Mouse (Mus musculus): ENCODE data around the gene Ercc8. TPM values are rescaled to one million over a fixed set of nuclear protein-coding genes. Genes with fewer than 3 reads are reported as not detected.

Gene Ercc8
- polyA plus RNA-seq, 1 experiment from 2014 or later: 6.2 TPM

GRCm38 (mm10) chr13:108195474-108195873 lies 36.9 kb downstream of the Ercc8 start:
- no peak for ATAC-seq (ENCODE audit: insufficient read depth)
- 76% methylated on average over 6 of the region's 6 CpGs for WGBS (ENCODE audit: insufficient replicate concordance)
- 0 out of 2 replicates have a peak, but pooled peaks cover 4% of the 10 kb centered on the region for H3K36me3 ChIP-seq (replicated peaks)

GRCm38 (mm10) chr13:108204857-108205256 lies 46.3 kb downstream of the Ercc8 start:
- WGBS (ENCODE audit: insufficient replicate concordance): 59% methylated on average over 3 of the region's 3 CpGs

More at GRCm38 (mm10) chr13:108195474-108195873, 36.9 kb downstream of the Ercc8 start:
- no peaks in the 10 kb centered on the region for H3K27me3 ChIP-seq
- H3K27ac ChIP-seq (replicated peaks): no peak overlapping the region
- no peaks in the 10 kb centered on the region for H3K4me1 ChIP-seq (replicated peaks)
- no peaks in the 10 kb centered on the region for H3K9me3 ChIP-seq (replicated peaks)
- no peak overlapping the region for H3K9ac ChIP-seq
- no peak overlapping the region for H3K4me2 ChIP-seq
- H3K4me3 ChIP-seq (replicated peaks): no peak overlapping the region

GRCm38 (mm10) chr13:108207447-108207846 lies 48.9 kb downstream of the Ercc8 start:
- no peaks in the 10 kb centered on the region for H3K27me3 ChIP-seq
- ATAC-seq (ENCODE audit: insufficient read depth): no peak

More at GRCm38 (mm10) chr13:108204857-108205256, 46.3 kb downstream of the Ercc8 start:
- no peak for ATAC-seq (ENCODE audit: insufficient read depth)
- Histone ChIP-seq H3K4me3 (replicated peaks) (no peak overlapping the region), H3K9ac (no peak overlapping the region), H3K9me3 (replicated peaks) (no peaks in the 10 kb centered on the region), H3K27ac (replicated peaks) (no peak overlapping the region), H3K36me3 (replicated peaks) (no peaks in the 10 kb centered on the region), H3K4me2 (no peak overlapping the region), H3K4me1 (replicated peaks) (no peaks in the 10 kb centered on the region), H3K27me3 (no peaks in the 10 kb centered on the region)

GRCm38 (mm10) chr13:108208090-108208489 lies 49.6 kb downstream of the Ercc8 start:
- no peak overlapping the region for H3K27ac ChIP-seq (replicated peaks)
- no peaks in the 10 kb centered on the region for H3K36me3 ChIP-seq (replicated peaks)
- H3K4me3 ChIP-seq (replicated peaks): no peak overlapping the region
- H3K4me1 ChIP-seq (replicated peaks): peaks cover 3% of the 10 kb centered on the region; the same call in 1 of the 2 replicates
- 0 out of 2 replicates have a peak, but pooled peaks cover 1% of the 10 kb centered on the region for H3K27me3 ChIP-seq
- H3K4me2 ChIP-seq: no peak overlapping the region
- no peak overlapping the region for H3K9ac ChIP-seq
- no peak for ATAC-seq (ENCODE audit: insufficient read depth)
- no peaks in the 10 kb centered on the region for H3K9me3 ChIP-seq (replicated peaks)
- WGBS (ENCODE audit: insufficient replicate concordance): 47% methylated on average over 5 of the region's 5 CpGs

More at GRCm38 (mm10) chr13:108207447-108207846, 48.9 kb downstream of the Ercc8 start:
- Histone ChIP-seq H3K36me3 (replicated peaks) (no peaks in the 10 kb centered on the region), H3K4me1 (replicated peaks) (peaks cover 3% of the 10 kb centered on the region; the same call in 1 of the 2 replicates), H3K4me2 (no peak overlapping the region), H3K9me3 (replicated peaks) (no peaks in the 10 kb centered on the region), H3K4me3 (replicated peaks) (no peak overlapping the region), H3K27ac (replicated peaks) (no peak overlapping the region), H3K9ac (no peak overlapping the region)
- 55% methylated on average over 2 of the region's 2 CpGs for WGBS (ENCODE audit: insufficient replicate concordance)

- Histone ChIP-seq H3K36me3 (replicated peaks) (no peaks in the 10 kb centered on the region), H3K27me3 (peaks cover 30% of the 10 kb centered on the region), H3K9ac (no peak overlapping the region), H3K4me2 (no peak overlapping the region), H3K4me1 (replicated peaks) (peaks cover 15% of the 10 kb centered on the region), H3K9me3 (replicated peaks) (no peaks in the 10 kb centered on the region), H3K27ac (replicated peaks) (no peak overlapping the region), H3K4me3 (replicated peaks) (no peak overlapping the region)
- WGBS (ENCODE audit: insufficient replicate concordance): 77% methylated on average over 8 of the region's 8 CpGs
- no peak for ATAC-seq (ENCODE audit: insufficient read depth)
Observed at GRCm38 (mm10) chr13:108210960-108211359, 52.4 kb downstream of the Ercc8 start.

- Histone ChIP-seq H3K4me3 (replicated peaks) (no peak overlapping the region), H3K4me1 (replicated peaks) (peaks cover 15% of the 10 kb centered on the region), H3K9ac (no peak overlapping the region), H3K4me2 (no peak overlapping the region), H3K27ac (replicated peaks) (no peak overlapping the region), H3K9me3 (replicated peaks) (no peaks in the 10 kb centered on the region), H3K36me3 (replicated peaks) (no peaks in the 10 kb centered on the region), H3K27me3 (peaks cover 43% of the 10 kb centered on the region)
- WGBS (ENCODE audit: insufficient replicate concordance): 22% methylated on average over 5 of the region's 5 CpGs
- ATAC-seq (ENCODE audit: insufficient read depth): no peak
Observed at GRCm38 (mm10) chr13:108212397-108213018, 54.0 kb downstream of the Ercc8 start.

- peak within 1 kb of the TSS; percentile 64 for H3K4me3 ChIP-seq (replicated peaks)
- H3K27me3 ChIP-seq: peaks cover 52% of the 10 kb centered on the region
- no peak within 1 kb of the TSS for H3K27ac ChIP-seq (replicated peaks)
- H3K4me1 ChIP-seq (replicated peaks): peaks cover 15% of the 10 kb centered on the region
- no peaks in the 10 kb centered on the region for H3K9me3 ChIP-seq (replicated peaks)
- H3K9ac ChIP-seq: peak within 1 kb of the TSS; percentile 47; the same call in 1 of the 2 replicates
- peak within 1 kb of the TSS; percentile 85 for H3K4me2 ChIP-seq
- no peaks in the 10 kb centered on the region for H3K36me3 ChIP-seq (replicated peaks)
- ATAC-seq (ENCODE audit: insufficient read depth): peak; percentile 90
- under 1% methylated on average over 37 of the region's 40 CpGs for WGBS (ENCODE audit: insufficient replicate concordance)
Observed at GRCm38 (mm10) chr13:108214081-108214484, 55.6 kb downstream of the Ercc8 start, which contains the start of gene Elovl7. Elovl7 (plus strand) TSS chr13:108214404.

GRCm38 (mm10) chr13:108214485-108215107 lies 56.1 kb downstream of the Ercc8 start:
- no peak overlapping the region for H3K27ac ChIP-seq (replicated peaks)
- peak; percentile 39 for ATAC-seq (ENCODE audit: insufficient read depth)
- H3K9ac ChIP-seq: peak overlapping the region; percentile 47; the same call in 1 of the 2 replicates
- H3K9me3 ChIP-seq (replicated peaks): no peaks in the 10 kb centered on the region
- H3K27me3 ChIP-seq: peaks cover 57% of the 10 kb centered on the region
- peaks cover 15% of the 10 kb centered on the region for H3K4me1 ChIP-seq (replicated peaks)
- peak overlapping the region; percentile 64 for H3K4me3 ChIP-seq (replicated peaks)
- H3K36me3 ChIP-seq (replicated peaks): no peaks in the 10 kb centered on the region
- peak overlapping the region; percentile 85 for H3K4me2 ChIP-seq
- under 1% methylated on average over 49 of the region's 50 CpGs for WGBS (ENCODE audit: insufficient replicate concordance)

GRCm38 (mm10) chr13:108215231-108215780 lies 56.8 kb downstream of the Ercc8 start:
- H3K36me3 ChIP-seq (replicated peaks): no peaks in the 10 kb centered on the region
- no peaks in the 10 kb centered on the region for H3K9me3 ChIP-seq (replicated peaks)
- H3K4me1 ChIP-seq (replicated peaks): peaks cover 15% of the 10 kb centered on the region
- WGBS (ENCODE audit: insufficient replicate concordance): 1% methylated on average over 12 of the region's 12 CpGs
- H3K27ac ChIP-seq (replicated peaks): no peak overlapping the region
- peak overlapping the region; percentile 85 for H3K4me2 ChIP-seq
- H3K27me3 ChIP-seq: peaks cover 59% of the 10 kb centered on the region
- H3K9ac ChIP-seq: peak overlapping the region; percentile 47; the same call in 1 of the 2 replicates
- H3K4me3 ChIP-seq (replicated peaks): peak overlapping the region; percentile 64
- ATAC-seq (ENCODE audit: insufficient read depth): no peak

- no peaks in the 10 kb centered on the region for H3K36me3 ChIP-seq (replicated peaks)
- no peak for ATAC-seq (ENCODE audit: insufficient read depth)
- H3K9me3 ChIP-seq (replicated peaks): no peaks in the 10 kb centered on the region
- peaks cover 41% of the 10 kb centered on the region for H3K27me3 ChIP-seq
- H3K4me1 ChIP-seq (replicated peaks): peaks cover 8% of the 10 kb centered on the region; the same call in 1 of the 2 replicates
- H3K9ac ChIP-seq: no peak overlapping the region
- no peak overlapping the region for H3K27ac ChIP-seq (replicated peaks)
- H3K4me3 ChIP-seq (replicated peaks): no peak overlapping the region
- no peak overlapping the region for H3K4me2 ChIP-seq
- WGBS (ENCODE audit: insufficient replicate concordance): 61% methylated on average over 7 of the region's 7 CpGs
Observed at GRCm38 (mm10) chr13:108219773-108220172, 61.2 kb downstream of the Ercc8 start.

- Histone ChIP-seq H3K36me3 (replicated peaks) (no peaks in the 10 kb centered on the region), H3K4me3 (replicated peaks) (no peak overlapping the region), H3K4me1 (replicated peaks) (no peaks in the 10 kb centered on the region), H3K27me3 (no peaks in the 10 kb centered on the region), H3K9ac (no peak overlapping the region), H3K9me3 (replicated peaks) (no peaks in the 10 kb centered on the region), H3K27ac (replicated peaks) (no peak overlapping the region), H3K4me2 (no peak overlapping the region)
- no peak for ATAC-seq (ENCODE audit: insufficient read depth)
- WGBS (ENCODE audit: insufficient replicate concordance): 57% methylated on average over 3 of the region's 3 CpGs
Observed at GRCm38 (mm10) chr13:108229191-108229590, 70.7 kb downstream of the Ercc8 start.

Data from liver, embryonic 15.5 days (tissue).